Mouse (Mus musculus): ENCODE measurements around the gene Phactr1. TPM values are rescaled to one million over a fixed set of nuclear protein-coding genes. Genes with fewer than 3 reads are reported as not detected.

Gene Phactr1
- polyA plus RNA-seq, 1 experiment from 2014 or later = 2.0 TPM

DNA sequence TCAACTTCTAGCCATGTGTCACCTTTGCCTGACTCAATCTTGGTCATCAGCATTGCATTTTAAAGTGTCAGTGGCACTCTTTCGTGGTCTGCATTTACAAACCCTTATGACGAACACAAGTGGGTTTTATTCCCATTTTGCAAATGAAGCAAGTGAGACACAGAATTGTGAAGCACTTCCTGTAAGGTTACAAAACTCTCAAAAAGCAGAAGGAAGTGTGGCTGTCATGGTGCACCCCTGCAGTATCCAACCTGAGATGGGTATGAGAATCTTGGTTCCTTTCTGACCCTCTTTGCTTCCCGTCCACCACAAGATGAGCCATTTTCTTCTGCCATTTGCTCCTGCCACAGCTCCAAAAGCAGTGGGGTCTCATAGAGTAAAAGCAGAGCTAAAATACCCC is 295.7 kb downstream of the Phactr1 start:
- H3K36me3 ChIP-seq = no peaks in the 10 kb centered on the region
- H3K27me3 ChIP-seq (ENCODE audit: low read depth, poor library complexity, severe bottlenecking) = no peaks in the 10 kb centered on the region
- no peaks in the 10 kb centered on the region for H3K4me1 ChIP-seq
- H3K27ac ChIP-seq = no peak overlapping the region
- DNase-seq (ENCODE audit: low spot score) = no peak
- H3K4me3 ChIP-seq = no peak overlapping the region
- H3K9me3 ChIP-seq (replicated peaks) = no peaks in the 10 kb centered on the region
- 86% methylated on average over 3 of the region's 3 CpGs for whole genome bisulfite sequencing

DNA sequence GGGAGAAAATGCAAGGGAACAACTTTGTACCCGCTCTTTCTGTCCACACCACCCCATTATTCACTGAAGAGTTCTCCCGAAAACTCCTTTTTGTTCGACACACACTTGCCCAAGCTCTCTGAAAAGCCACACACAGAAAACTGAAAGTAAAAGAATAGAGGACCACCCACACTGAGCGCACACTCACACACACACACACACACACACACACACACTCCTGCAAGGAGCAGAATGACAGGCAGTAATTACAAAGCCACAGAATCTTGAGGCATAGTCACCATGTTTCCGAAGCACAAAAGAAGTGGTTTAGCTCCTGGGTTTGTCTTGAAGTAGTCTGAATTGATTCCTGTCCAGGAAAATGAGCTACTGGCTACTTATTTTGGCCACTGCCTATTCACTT is 296.5 kb downstream of the Phactr1 start:
- Histone ChIP-seq H3K9me3 (replicated peaks) (no peaks in the 10 kb centered on the region), H3K27me3 (ENCODE audit: low read depth, poor library complexity, severe bottlenecking) (no peaks in the 10 kb centered on the region), H3K36me3 (no peaks in the 10 kb centered on the region), H3K4me1 (no peaks in the 10 kb centered on the region), H3K27ac (no peak overlapping the region), H3K4me3 (no peak overlapping the region)
- no peak for DNase-seq (ENCODE audit: low spot score)
- WGBS = 89% methylated on average over 5 of the region's 5 CpGs

DNA sequence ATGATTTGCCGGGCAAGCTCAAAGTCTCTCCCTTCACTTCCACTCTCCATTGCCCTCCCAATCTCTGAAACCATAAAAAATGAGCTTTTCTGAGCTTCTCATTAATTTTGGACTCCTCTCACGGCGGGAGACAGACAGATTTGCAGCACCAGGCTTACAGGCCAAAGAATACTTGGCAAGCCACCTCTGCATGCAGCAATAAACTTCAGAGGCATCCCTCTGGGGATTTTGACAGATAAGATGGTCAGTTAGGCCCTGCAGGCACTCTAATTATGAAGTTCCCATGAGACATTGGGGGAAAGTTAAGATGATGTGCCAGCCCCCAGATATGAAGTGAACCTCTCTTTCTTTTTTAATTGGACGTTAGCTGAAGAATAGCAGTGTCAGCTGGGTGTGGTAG is 300.2 kb downstream of the Phactr1 start:
- 81% methylated on average over 4 of the region's 4 CpGs for WGBS
- Histone ChIP-seq H3K4me1 (no peaks in the 10 kb centered on the region), H3K27ac (no peak overlapping the region), H3K27me3 (ENCODE audit: low read depth, poor library complexity, severe bottlenecking) (no peaks in the 10 kb centered on the region), H3K4me3 (no peak overlapping the region), H3K9me3 (replicated peaks) (no peaks in the 10 kb centered on the region), H3K36me3 (no peaks in the 10 kb centered on the region)
- no peak for DNase-seq (ENCODE audit: low spot score)

DNA sequence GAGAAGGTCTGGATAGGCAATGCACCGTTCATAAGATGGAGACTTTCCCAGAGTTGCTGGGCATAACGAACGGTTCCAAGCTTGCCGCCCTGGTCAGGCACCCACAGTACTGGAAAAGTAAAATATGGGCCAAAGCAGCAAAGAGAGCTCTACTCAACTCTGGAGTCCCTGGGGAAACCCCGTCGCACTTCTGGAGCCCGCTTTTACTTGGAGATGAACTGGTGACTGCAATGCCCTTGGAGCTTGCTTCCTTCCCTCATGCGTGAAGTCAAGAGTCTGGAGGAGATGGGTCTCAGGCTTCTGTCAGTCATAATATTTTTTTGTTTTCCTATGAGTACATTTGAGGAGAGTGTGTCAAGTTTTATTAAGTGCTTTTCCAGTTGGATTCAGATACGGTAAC is 302.2 kb downstream of the Phactr1 start:
- no peak overlapping the region for H3K27ac ChIP-seq
- H3K27me3 ChIP-seq (ENCODE audit: low read depth, poor library complexity, severe bottlenecking) = no peaks in the 10 kb centered on the region
- H3K4me3 ChIP-seq = no peak overlapping the region
- H3K4me1 ChIP-seq = no peaks in the 10 kb centered on the region
- no peaks in the 10 kb centered on the region for H3K9me3 ChIP-seq (replicated peaks)
- H3K36me3 ChIP-seq = no peaks in the 10 kb centered on the region
- no peak for DNase-seq (ENCODE audit: low spot score)
- 91% methylated on average over 9 of the region's 9 CpGs for WGBS

DNA sequence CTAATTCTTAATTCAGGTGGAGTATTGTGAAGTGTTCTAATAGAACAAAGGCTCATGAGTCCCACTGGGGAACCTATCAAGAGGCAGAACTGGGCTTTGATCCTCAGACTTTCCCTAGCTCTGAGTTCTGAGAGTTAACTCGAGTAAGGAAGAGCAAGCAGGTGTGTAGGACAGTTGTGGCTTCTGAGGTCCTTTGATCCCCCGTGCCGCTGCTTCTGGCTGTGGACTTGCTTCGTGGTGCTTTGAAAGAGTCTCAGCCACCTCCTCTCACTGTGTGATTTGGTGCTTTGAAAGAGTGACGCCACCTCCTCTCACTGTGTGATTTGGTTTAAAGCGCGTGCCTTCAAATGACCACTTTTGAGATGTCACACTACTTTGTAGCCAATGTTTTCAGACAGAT is 305.4 kb downstream of the Phactr1 start:
- DNase-seq (ENCODE audit: low spot score) = no peak
- WGBS = 73% methylated on average over 7 of the region's 7 CpGs
- no peaks in the 10 kb centered on the region for H3K36me3 ChIP-seq

DNA sequence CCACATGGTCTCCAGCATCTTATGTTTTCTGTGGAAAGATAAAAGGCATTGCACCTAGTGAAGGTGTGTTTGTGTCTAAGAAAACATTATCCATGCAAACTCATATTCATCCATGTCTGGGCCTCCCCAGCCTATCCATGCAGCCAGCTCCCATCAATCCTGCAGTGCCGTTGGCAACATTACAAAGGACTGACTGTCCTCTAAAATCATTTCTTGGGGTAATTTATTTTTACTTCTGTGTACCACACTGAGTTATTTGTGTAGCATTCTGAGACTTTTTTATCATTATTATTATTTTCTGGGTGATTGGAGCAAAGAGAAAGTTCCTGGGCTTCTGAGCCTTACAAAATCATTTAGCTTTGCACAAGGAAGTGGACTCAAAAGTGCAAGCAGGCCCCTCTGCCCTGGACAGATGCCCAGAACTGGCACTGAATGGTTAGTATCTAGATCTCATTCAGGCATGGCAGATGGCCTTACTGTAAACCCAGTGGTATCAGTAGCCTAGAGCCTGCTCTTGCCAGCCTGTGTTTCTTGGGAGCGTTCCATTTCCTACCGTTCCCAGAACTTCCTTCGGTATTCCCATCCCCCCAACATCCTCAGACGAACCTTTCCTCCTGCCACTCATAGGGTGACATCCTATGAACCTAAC is 307.6 kb downstream of the Phactr1 start:
- H3K4me3 ChIP-seq = no peak overlapping the region
- no peaks in the 10 kb centered on the region for H3K27me3 ChIP-seq (ENCODE audit: low read depth, poor library complexity, severe bottlenecking)
- WGBS = 87% methylated on average over 5 of the region's 5 CpGs
- H3K36me3 ChIP-seq = no peaks in the 10 kb centered on the region
- H3K9me3 ChIP-seq (replicated peaks) = no peaks in the 10 kb centered on the region
- peaks cover 14% of the 10 kb centered on the region; the same call in 1 of the 2 replicates for H3K4me1 ChIP-seq
- no peak for DNase-seq (ENCODE audit: low spot score)
- no peak overlapping the region for H3K27ac ChIP-seq

More for the DNA sequence above, 305.4 kb downstream of the Phactr1 start:
- Histone ChIP-seq H3K27ac (no peak overlapping the region), H3K9me3 (replicated peaks) (no peaks in the 10 kb centered on the region), H3K27me3 (ENCODE audit: low read depth, poor library complexity, severe bottlenecking) (no peaks in the 10 kb centered on the region), H3K4me3 (no peak overlapping the region), H3K4me1 (no peaks in the 10 kb centered on the region)

DNA sequence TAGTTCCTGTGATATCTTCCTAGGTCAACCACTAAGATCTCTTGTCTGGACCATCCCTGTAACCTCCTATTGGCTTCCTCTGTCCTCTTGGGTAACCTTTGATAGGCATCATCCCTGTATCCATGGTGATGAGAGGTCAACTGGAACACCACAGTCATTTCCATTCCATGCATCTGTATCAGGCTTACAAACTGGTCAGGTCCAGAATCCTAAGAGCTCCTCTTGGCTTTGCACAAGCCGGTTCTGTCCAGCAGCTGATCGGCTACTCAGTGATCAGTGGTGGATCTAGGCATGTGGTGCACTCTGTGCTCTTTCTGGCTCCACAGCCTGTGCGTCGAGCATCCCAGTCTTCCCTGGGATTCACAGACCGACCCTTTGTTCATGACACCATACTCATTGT is 309.1 kb downstream of the Phactr1 start:
- Histone ChIP-seq H3K27me3 (ENCODE audit: low read depth, poor library complexity, severe bottlenecking) (no peaks in the 10 kb centered on the region), H3K4me1 (peaks cover 14% of the 10 kb centered on the region; the same call in 1 of the 2 replicates), H3K27ac (no peak overlapping the region), H3K9me3 (replicated peaks) (no peaks in the 10 kb centered on the region), H3K4me3 (no peak overlapping the region), H3K36me3 (no peaks in the 10 kb centered on the region)
- 93% methylated on average over 5 of the region's 5 CpGs for WGBS
- DNase-seq (ENCODE audit: low spot score) = no peak

DNA sequence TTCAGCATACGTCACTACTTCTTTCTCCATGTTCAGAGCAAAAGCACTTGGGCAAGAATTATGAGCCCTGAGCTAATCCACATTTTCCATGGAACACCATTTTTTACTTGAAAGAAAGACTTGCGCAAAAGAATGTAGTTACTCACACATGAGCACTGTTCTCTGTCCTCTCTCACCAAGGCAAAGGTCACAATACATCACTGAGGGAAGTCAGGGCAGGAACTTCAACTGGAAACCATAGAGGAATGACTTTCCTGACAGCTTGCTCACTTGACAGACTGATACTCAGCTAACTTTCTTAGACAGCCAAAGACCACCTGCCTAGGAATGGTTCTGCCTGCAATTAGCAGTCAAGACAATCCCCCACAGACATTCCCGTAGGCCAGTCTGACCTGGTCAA is 309.6 kb downstream of the Phactr1 start:
- H3K9me3 ChIP-seq (replicated peaks) = no peaks in the 10 kb centered on the region
- peaks cover 14% of the 10 kb centered on the region; the same call in 1 of the 2 replicates for H3K4me1 ChIP-seq
- H3K4me3 ChIP-seq = no peak overlapping the region
- no peaks in the 10 kb centered on the region for H3K36me3 ChIP-seq
- DNase-seq (ENCODE audit: low spot score) = no peak
- H3K27me3 ChIP-seq (ENCODE audit: low read depth, poor library complexity, severe bottlenecking) = no peaks in the 10 kb centered on the region
- WGBS = 85% methylated on average over 3 of the region's 3 CpGs
- no peak overlapping the region for H3K27ac ChIP-seq

DNA sequence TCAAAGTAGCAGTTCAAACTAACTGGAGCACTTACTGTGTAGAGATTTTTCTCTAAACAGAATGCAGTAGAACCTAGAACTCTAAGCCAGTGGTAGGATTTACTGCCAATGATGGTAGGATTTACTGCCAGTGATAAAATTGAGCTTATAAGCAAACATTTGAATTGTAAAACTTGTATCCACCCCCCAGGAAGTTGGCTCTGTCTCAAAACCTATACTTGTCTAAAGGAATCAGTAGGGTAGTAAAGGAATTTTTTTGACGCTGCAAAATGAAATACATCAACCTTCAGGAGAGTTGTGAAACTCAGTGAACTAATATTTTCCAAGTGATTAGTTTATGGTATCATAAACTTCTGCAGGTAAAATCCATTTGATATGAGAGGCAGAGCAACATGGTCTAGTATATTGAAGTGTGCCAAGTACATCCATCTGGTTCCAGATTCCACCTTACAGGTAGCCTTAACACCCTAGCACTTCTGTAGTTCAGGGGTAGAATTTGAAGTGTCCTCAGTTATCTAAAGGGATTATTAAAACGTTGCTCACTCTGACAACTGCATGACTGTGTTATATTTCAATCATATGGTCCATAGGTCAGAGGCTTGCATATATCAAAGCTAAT is 310.2 kb downstream of the Phactr1 start:
- H3K4me1 ChIP-seq = peaks cover 14% of the 10 kb centered on the region; the same call in 1 of the 2 replicates
- DNase-seq (ENCODE audit: low spot score) = no peak
- no peaks in the 10 kb centered on the region for H3K9me3 ChIP-seq (replicated peaks)
- 75% methylated on average over 2 of the region's 2 CpGs for WGBS
- no peak overlapping the region for H3K4me3 ChIP-seq
- H3K27ac ChIP-seq = no peak overlapping the region
- no peaks in the 10 kb centered on the region for H3K27me3 ChIP-seq (ENCODE audit: low read depth, poor library complexity, severe bottlenecking)
- H3K36me3 ChIP-seq = no peaks in the 10 kb centered on the region

DNA sequence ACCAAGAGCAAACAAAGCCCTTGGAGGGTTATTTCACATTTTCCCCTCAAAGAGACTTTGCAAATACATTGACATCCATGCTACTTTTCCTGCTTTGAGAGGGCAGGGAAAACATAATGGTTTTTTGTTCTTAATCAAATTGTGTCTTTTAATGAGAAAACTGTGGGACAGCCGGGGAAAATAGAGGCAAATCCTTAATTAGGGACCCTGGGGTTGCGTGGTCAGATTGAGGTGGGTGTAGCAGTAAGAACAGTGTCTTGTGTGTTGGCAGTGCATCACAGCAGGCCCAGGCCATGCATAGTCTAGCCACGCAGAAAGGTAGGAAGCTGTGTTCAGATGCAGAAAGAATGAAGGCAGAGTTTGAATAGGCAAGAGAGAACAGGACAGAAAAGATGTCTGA is 310.7 kb downstream of the Phactr1 start:
- H3K36me3 ChIP-seq = no peaks in the 10 kb centered on the region
- no peak for DNase-seq (ENCODE audit: low spot score)
- H3K4me3 ChIP-seq = no peak overlapping the region
- H3K27ac ChIP-seq = no peak overlapping the region
- H3K4me1 ChIP-seq = peaks cover 17% of the 10 kb centered on the region; the same call in 1 of the 2 replicates
- no peaks in the 10 kb centered on the region for H3K27me3 ChIP-seq (ENCODE audit: low read depth, poor library complexity, severe bottlenecking)
- WGBS = 80% methylated on average over 3 of the region's 3 CpGs
- no peaks in the 10 kb centered on the region for H3K9me3 ChIP-seq (replicated peaks)

DNA sequence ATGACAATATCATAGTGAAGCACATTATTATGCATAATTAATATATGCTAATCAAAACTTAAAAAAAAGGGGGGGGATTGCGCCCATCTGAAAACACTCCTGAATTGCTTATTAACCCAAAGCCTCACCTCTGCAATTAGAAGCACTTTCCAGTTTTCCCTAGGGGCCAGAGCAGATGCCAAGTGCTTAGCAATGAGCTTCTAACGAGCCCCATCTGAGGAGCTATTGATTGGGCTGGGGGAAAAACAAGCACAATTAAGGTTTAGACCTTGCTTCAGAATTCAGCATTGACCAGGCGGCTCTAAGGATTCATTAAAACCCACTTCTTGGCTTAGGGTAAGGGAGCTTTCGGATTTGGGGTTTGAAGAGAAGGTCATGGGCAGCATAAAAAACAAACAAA is 311.9 kb downstream of the Phactr1 start:
- WGBS = 58% methylated on average over 4 of the region's 4 CpGs
- Histone ChIP-seq H3K9me3 (replicated peaks) (no peaks in the 10 kb centered on the region), H3K27ac (no peak overlapping the region), H3K4me1 (peaks cover 20% of the 10 kb centered on the region; the same call in 1 of the 2 replicates), H3K4me3 (no peak overlapping the region), H3K27me3 (ENCODE audit: low read depth, poor library complexity, severe bottlenecking) (no peaks in the 10 kb centered on the region), H3K36me3 (no peaks in the 10 kb centered on the region)
- DNase-seq (ENCODE audit: low spot score) = no peak

DNA sequence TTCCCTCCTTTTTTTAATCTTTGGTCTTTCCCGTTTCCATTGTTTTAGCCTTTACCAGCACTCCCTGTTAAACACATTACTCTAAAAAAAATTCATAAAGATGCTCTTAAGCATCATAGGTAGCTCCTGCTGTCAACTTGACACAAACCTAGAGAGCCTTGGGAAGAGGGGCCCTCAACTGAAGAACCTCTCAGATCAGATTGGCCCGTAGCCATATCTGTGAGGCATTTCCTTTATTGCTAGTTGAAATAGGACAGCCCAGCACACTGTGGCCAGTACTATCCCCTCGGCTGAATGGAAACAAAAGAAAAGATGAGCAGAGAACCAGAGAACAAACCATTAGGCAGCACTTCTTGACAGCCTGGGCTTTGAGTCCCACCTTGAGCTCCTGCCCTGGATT is 313.9 kb downstream of the Phactr1 start:
- Histone ChIP-seq H3K4me3 (no peak overlapping the region), H3K27ac (no peak overlapping the region), H3K4me1 (peaks cover 20% of the 10 kb centered on the region; the same call in 1 of the 2 replicates), H3K36me3 (no peaks in the 10 kb centered on the region), H3K27me3 (ENCODE audit: low read depth, poor library complexity, severe bottlenecking) (no peaks in the 10 kb centered on the region), H3K9me3 (replicated peaks) (no peaks in the 10 kb centered on the region)
- no peak for DNase-seq (ENCODE audit: low spot score)
- 90% methylated on average over 3 of the region's 3 CpGs for WGBS

DNA sequence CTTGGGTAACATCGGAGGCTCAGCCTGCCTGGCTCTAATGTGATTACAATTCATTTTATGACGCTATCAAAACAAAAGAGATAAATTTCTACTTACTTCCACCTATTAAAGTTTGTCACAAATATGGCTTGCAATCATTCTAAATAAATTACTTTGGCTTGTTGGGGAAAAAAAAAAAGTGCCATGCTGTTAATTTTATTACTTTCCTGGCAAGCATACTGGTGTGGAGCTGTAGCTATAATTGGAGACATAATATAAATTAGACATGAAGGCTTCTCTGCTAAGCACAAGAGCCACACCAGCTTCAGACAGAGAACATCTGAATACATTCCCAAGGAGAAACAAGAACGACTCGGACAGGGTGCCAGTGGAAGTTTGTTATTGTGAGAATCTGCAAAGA is 315.8 kb downstream of the Phactr1 start:
- Histone ChIP-seq H3K36me3 (no peaks in the 10 kb centered on the region), H3K4me1 (peaks cover 19% of the 10 kb centered on the region; the same call in 1 of the 2 replicates), H3K27me3 (ENCODE audit: low read depth, poor library complexity, severe bottlenecking) (no peaks in the 10 kb centered on the region), H3K27ac (no peak overlapping the region), H3K4me3 (no peak overlapping the region), H3K9me3 (replicated peaks) (no peaks in the 10 kb centered on the region)
- 69% methylated on average over 4 of the region's 4 CpGs for WGBS
- DNase-seq (ENCODE audit: low spot score) = no peak
